Mouse (Mus musculus): ENCODE data around the gene C2cd3.
"Not testable (repeated sequence)": the region's sequence is repeated elsewhere in the genome, so short reads cannot be mapped to it uniquely, and the experiment has no call there.

- not testable (repeated sequence) for TF ChIP-seq EP300, CTCF (IDR thresholded peaks at IDR 0.05)
Observed at GRCm38 (mm10) chr7:100482046-100482445, 110.0 kb downstream of the C2cd3 start.

Data from lung, postnatal 0 days (tissue).